Comparison of ENCODE assay signal across 26 mouse cellular contexts in genomic region chr10:19405959-19406358, GRCm38 (mm10). TPM values are rescaled to one million over a fixed set of nuclear protein-coding genes. Genes with fewer than 3 reads are reported as not detected.
"Had no signal": no experiment of that assay in that cellular context is flagged by ENCODE, and none has a peak within 500 bp of the region (broad histone marks: within the 10 kb centered on the region; RNA-seq: fewer than 3 reads in every experiment).

No protein-coding gene starts in this region.

- H3K27me3 ChIP-seq: midbrain, embryonic 12.5 days had no signal

- H3K9ac ChIP-seq: lung, embryonic 14.5 days; midbrain, embryonic 12.5 days; neural tube, embryonic 13.5 days; neural tube, embryonic 15.5 days had no signal

- H3K9me3 ChIP-seq: midbrain, embryonic 12.5 days; neural tube, embryonic 13.5 days; neural tube, embryonic 15.5 days had no signal

- DNase-seq: lung, adult 18-20 months; lung, embryonic 14.5 days; lung, postnatal 10 days; lung, postnatal 4 days; midbrain, embryonic 14.5 days; retina, postnatal 1 day; right cerebral cortex, adult 18-20 months; right cerebral cortex, postnatal 25 days; right cerebral cortex, postnatal 4 days; spleen, adult 18-20 months; thymus, adult 18-20 months; thymus, postnatal 14 days; thymus, postnatal 4 days had no signal

- H3K36me3 ChIP-seq: midbrain, embryonic 12.5 days; neural tube, embryonic 13.5 days; neural tube, embryonic 15.5 days had no signal

- H3K27ac ChIP-seq: midbrain, embryonic 12.5 days; neural tube, embryonic 13.5 days; neural tube, embryonic 15.5 days had no signal

- H3K4me1 ChIP-seq: neural tube, embryonic 15.5 days had no signal

- ATAC-seq: midbrain, embryonic 16.5 days had no signal

- H3K4me2 ChIP-seq: lung, embryonic 14.5 days; midbrain, embryonic 12.5 days; neural tube, embryonic 13.5 days; neural tube, embryonic 15.5 days had no signal

- H3K4me3 ChIP-seq: midbrain, embryonic 12.5 days; myocyte; neural tube, embryonic 13.5 days; neural tube, embryonic 15.5 days had no signal

RNA-seq across cellular contexts. Expression of gene Olig3, which starts 49.6 kb away (rescaled TPM):
- total RNA-seq: megakaryocyte, adult 5-6 weeks; megakaryocyte-erythroid progenitor cell, adult 5-6 weeks had no signal
- polyA plus RNA-seq: liver, embryonic 16.5 days; lung, embryonic 14.5 days; lung, embryonic 16.5 days; myocyte; small intestine, adult 2 months; stomach, embryonic 14.5 days; stomach, embryonic 16.5 days; urinary bladder, adult 2 months had no signal
